Mouse (Mus musculus) adrenal gland, adult (tissue): ENCODE results near the gene Mapk8ip1.
"Not testable (repeated sequence)": the region's sequence is repeated elsewhere in the genome, so short reads cannot be mapped to it uniquely, and the experiment has no call there.

Source experiments
- DNase-seq, 2 experiments: peaks; one replicate each; pipeline ENCODE4 v3.0.0; 2022 to 2023; ENCODE audit warnings: low spot score in 1 of 2; ENCODE audit not compliant: inconsistent age in 2 of 2

Gene Mapk8ip1

DNA sequence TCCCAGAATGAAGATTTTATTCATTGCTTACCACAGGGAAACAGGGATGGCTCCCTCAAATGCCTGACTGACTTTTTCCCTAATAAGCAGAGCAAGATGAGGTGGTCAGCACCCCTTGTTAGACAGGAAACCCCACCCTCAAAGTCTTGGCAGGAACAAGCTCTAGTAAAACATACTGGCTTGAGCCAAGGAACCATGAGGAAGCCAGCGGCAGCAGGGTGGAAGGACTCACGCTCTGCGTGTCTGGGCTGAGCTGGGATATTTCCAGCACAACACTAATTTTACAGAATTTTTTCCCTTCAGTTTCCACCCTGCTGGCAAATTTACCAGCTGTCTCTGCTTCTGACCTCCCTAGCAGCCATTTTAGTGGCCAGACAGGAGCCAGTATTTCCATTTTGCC, 25.4 kb upstream of the Mapk8ip1 start:
- DNase-seq, result peak in 1 of 2 experiments; percentile 49

DNA sequence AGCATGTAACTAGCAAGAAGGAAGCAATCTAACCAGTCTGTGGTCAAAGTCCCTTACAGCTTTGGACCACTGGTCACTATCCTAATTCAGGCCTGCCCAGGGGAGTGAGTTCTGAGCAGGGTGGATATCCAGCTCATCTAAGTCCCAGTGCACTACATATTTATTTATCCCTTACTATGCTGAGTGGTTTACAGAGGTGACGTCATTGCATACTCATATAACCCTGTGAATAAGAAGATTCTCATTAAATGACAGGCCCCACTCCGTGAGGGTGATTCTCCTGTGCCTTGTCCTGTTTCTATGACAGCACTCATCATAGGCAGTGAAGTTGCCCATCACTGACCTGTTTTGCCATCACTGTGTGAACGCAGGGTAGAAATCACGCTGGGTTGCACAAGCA, 24.3 kb upstream of the Mapk8ip1 start:
- no peak for DNase-seq

DNA sequence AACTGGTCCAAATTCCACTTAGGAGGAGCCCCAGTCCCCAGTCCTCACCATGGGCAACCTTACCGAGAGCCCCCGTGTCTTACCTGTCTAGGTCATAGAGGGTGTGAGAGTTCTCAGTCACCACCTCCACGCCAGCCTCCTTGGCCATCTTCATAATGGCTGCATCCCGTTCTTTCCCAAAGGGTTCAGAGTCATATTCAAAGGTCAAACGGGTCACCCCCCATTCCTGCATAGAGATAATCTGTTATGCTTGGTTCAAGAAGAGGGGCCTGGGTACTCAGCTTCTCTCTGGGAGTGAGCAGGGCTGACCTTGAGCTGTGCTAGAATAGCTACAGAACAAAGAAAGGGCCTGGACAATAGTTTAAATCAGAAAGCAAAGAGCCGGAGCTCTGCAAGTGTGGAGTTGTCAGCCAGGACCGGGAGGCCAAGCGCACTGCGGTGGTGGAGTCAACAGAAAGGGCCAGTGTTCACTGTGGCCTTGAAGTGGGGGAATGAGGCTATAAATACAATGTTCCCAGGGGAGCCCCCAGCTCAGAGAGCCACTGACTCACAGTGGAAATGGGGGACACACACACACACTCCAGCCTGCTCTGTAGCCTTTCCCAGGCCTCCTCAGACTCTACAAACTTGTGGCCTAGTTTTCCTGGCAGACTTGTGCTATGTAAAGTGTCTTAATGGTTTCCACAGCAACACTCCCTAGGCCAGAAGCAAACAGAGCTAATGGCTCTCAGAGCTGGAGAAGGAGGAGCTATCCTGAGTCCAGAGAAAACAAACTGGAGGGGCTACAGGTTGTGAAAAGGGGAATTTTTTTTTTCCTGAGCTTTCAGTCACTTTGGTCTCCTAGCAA, 23.6 kb upstream of the Mapk8ip1 start:
- DNase-seq, result peak; percentile 79 to 90

DNA sequence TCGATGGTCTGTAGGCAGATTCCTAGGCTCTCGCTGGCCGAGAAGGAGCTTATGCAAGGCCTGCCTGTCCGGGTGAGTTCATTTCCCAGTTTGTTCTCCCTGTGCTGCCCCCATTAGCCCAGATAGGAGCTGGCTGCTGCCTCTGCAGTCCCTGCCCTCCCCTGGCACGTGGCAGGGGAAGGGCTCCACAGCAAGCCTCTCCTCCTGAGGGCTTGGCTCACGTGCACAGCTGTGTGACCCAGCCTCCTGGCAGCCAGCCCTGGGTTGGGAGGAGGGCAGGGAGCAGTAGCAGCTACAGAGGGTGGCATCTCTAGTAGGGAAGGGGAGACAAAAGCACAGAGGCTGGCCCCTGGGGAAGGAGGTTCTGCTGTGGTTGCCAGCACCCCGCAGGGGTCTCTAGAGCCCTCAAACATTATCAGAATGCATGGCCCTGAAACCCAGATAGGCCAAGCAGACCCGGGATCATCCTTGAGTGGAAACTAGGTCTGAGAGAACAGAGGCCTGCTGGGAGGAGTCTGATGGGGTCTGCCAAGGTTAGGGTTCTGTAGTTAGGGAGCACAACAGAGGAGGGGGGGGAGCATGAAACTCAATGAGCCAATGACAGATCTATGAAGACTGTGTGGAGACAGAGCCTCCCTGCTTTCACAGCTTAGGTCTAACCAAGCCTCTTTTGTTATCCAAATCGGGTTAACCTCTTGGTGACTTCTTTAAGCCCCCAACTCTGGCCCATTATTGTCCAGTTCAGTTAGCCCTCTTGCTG, 22.8 kb upstream of the Mapk8ip1 start:
- peak; percentile 99 for DNase-seq

DNA sequence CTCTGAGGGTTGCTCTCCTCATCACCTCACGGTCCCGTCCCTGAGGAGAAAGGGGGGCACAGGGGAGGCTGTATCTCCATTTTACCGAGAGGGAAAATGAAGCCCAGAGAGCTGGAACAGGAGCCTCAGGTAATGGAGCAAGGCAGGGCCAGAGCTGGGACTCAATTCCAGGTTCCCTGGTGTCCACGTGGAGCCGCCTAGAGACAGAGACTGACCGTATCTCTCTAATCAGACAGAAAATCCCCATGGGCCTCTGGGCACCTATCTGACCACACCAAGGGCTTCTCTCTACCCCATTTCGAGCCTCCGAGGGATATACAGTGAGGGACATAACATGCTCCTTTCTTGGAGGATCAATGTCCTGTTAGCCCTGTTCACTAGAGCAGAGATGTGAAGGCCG, 22.1 kb upstream of the Mapk8ip1 start:
- DNase-seq, result no peak

DNA sequence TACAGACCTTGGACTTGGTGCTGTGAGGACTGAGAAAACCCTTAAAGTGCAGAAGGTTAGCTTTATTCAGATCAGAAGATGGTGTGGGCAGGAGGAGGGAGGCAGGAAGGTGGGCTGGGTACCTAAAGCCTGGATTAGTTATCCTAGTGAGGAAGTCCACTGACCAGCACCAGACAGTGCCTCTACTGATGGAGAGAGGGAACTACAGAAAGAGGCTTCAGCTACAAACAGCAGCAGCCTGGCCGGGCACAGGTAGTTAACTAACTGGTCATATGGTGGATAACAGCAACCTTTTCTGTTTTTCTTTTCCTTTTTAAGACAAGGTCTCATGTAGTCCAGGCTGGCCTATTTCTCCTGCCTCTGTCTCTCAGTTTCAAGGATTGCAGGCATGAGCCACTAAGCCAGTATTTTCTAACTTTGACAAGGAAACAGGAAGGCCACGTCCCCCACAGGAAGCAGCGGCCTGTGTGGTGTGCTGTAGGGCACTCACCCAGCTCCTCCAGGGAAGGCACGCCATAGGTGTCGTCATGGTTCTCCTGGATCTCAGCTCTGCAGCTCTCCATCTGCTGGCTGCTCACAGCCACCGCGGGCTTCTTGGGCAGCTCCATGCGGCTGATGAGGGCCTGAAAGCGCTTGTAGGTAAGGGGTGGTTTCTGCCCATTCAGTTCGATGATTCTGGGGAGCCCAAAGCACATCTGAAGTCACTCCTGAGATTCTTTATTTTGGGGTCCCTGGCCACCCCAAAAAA, 21.5 kb upstream of the Mapk8ip1 start:
- peak in 1 of 2 experiments; percentile 56 for DNase-seq

DNA sequence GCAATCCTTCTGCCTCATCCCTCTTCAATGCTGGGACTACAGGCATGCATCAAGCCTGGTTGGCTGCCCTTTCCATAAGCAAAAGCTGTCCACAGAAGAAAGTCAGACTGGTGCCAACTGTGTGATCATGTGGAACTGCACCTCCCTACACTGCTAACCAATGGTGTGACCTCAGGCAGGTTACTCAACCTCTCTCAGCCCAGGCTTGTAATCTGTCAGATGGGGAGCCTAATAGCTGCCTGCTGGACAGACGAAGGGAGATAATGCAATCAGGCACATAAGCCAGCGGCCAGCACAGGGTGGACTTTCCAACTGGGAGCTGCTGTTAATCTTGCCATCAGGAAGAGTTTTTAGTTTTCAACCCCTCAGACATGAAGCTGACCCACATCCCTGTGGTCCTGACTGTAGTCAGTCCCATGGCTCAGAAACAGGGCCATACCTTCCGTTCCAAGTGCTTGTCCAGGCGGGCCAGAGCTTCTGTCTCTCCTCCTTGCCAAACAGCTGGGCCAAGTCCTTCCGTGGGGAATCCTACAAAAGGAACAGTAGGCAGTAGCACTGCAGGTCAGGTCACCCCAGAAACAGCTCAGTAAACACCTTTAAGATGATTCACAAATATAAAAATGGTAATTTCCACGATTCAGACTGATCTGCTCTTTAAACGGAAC, 20.8 kb upstream of the Mapk8ip1 start:
- DNase-seq, result peak in 1 of 2 experiments; percentile 77

DNA sequence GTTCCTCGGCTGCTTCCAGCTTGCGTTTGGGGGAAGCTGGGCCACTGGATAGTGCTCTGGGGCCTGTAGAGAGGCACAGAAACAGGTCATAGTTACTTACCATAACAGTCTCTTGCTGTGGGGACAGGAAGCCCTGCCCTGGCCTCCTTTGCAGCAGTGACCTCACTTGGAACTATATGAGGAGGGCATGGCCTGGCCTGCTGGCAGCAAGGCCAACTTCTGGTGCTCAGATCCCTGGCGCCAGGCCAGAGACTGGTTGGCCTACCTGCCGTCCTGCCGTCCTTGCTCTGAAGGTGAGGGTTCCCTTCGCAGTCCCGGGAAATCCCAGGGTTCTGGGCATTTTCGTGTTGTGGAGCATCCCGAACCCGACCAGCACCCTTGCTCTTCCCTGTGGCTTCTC, 10.6 kb upstream of the Mapk8ip1 start:
- peak in 1 of 2 experiments; percentile 50 for DNase-seq

DNA sequence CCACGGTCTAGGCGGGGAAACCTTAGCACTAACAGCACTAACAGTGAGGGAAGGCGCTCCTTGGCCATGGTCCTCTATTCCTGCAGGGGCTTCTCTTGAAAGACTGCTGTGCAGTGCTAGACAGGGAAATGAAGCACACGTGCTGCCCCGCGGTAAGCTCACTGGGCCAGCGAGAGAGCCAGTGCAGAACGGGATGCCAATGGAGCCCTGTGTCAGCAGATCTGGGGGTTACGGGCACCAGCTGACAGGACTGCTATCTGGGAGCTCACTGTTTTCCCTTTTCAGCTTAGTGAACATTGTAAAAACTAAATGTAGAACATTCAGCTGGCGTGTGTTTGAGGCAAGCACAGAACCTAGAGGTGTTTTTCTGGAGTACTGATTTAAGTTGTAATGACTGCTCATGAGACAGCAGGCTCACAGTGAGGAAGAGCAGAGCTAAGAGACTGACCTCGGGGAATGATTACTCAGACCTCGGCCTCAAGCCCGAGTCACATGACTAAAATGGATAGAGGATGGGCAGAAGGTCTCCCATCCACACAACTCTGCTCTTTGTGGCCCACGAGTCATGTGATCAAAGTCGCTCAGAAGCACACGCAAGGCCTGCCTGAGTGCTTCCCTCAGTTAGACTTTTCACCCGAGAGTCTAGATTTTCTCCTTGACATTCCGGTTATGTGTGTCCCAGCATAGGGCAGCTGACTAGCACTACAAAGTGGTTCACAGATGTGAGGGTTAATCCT, 7.4 kb upstream of the Mapk8ip1 start:
- DNase-seq, result peak in 1 of 2 experiments; percentile 77

DNA sequence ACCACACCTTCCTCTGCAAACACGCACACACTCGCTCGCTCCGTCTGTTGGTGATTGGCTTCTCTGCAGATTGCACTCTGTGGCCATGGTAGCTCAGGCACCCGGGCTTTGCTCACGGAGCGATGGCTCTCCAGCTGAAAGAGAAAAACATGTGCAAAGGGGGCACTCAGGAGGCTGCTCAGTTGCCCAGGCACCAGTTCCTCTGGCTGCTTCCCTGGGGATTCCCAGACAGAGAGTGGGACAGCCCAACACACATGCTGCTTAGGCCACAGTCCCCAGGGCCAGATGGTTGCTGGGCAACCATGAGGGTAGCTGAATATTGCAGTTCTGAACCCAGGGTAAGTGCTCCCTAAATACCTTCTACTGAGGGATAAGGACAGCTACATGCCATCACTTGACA, 4.6 kb upstream of the Mapk8ip1 start:
- no peak for DNase-seq

DNA sequence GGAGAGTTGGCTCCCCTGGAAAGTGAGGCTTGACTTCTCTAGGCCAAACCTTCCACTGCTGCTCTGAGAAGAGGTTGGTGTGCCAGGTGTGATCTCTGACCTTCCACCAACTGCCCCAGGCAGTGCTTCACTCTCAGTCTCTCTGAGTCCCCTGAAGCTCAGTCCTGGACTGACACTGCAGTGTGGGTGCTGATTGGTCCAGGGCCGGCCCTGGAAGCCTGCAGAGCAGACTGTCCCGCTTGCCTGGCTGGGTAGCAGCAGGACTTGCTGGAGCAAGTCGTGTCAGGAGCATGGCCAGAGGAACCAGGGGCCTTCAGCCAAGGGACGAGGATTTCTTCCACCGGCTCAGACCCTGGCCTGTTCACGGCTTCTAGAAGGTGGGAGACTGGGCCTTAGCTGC, 3.7 kb upstream of the Mapk8ip1 start:
- DNase-seq, result peak in 1 of 2 experiments; percentile 46

DNA sequence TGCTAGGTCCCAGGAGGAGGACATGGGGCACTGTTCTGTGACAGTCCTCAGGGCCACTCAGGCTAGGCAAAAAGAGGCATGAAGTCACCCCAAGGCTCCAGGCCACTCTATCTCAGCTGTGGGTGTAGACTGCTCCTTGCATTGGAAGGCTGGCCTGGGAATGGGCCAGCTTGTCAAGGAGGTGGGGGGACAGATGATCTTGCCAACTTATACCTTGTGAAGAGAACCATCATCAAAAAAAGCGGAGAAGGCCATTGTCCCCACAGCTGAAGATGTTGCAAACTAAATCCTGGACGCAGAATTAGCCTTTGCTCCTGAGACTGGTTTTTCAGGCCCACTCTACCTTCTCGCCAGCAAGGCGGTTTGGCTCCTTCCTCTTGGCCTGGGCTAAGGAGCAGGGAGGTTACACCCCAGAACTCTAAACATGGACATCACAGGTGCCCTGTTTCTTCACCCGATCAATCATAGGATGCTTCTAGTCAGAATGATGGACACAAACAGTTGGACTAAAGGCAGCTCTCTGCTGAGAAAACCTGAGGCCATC, 2.8 kb upstream of the Mapk8ip1 start:
- DNase-seq, result no peak

DNA sequence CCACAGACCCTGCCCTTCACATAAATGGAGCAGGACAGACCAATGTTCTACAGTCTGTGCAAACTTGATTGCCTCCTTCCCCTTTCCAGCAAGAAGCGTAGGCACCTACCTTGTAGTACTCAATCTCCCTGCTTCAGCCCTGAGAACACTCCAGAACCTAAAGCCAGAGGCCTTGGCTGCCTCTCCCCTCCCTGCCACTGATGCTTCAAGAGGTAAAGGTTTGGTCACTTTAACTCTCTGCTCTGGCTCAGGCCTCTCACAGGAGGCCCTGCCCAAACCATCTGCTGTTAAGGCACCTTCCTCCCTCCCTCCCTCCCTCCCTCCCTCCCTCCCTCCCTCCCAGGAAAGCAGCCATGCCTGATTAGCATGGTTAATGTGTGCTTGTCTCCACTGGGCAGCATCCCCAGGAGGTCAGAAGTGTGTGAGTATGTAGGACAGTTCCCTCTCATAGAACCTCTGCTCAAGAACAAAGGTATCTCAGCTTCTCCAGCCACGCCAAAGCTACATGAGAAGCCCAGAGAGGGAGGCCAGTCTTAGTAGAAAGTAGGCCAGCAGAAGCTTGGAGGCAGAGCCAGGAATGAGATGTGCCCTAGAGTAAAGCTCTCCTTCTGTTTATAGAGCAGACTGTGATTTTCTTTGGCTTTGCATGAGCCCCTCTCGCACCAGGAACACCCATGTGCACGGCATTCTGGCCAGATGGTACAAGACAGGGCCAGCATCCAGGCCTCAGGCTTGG, 1.7 kb upstream of the Mapk8ip1 start:
- DNase-seq, result no peak

DNA sequence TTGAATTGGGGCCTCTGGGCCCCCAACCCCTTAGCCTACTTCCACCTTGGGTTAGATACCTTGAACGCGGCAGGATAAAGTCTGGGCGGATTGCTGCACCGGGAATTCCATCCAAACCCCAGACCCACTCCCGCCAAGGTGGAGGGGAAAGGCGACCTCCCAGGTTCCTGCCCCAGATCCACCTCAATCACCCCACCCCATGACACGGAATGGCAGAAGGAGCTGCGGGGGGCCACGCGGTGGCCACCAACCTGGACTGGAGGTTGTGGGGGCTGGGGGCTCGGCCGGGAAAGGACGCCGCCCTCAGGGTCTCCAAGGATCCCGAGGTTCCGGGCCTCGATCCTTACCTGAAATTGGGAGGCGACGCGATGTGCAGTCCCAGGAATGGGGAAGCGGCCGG, 381 bp downstream of the Mapk8ip1 start:
- DNase-seq, result peak in 1 of 2 experiments; percentile 42

DNA sequence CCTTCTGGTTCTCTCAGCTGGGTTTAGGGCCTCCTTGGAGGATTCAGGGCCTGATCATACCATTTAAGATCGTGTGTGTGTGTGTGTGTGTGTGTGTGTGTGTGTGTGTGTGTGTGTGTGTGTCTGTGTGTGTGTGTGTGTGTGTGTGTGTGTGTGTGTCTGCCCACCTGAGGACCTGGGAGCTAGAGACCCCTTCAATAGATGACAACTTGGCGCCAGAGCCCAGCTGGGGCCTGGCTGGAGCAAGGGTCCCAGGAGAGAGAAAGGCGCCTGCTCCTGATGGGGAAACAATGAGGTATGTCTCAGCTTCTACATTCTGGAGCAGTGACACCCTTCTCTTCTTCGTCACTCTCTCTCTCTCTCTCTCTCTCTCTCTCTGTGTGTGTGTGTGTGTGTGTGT, 1.2 kb downstream of the Mapk8ip1 start:
- not testable (repeated sequence) for DNase-seq

DNA sequence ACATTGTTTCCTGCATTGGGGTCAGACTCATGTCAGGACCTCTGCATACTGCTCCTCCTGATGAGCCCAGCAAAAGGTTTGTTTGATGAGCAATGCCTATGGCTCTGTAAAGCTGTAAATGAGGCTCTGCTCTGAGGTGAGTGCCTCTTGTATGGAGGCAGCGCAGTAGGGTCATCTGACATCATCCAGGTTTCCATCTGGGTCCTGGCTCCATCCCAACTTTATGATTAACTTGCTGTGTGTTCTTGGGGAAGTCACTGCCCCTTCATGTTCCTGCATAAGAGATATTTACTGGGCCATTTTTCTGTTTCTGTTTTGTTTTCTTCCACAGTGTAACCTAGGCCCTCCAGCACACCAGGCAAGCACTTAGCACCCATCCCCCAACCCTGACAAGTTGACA, 3.6 kb downstream of the Mapk8ip1 start:
- no peak for DNase-seq

DNA sequence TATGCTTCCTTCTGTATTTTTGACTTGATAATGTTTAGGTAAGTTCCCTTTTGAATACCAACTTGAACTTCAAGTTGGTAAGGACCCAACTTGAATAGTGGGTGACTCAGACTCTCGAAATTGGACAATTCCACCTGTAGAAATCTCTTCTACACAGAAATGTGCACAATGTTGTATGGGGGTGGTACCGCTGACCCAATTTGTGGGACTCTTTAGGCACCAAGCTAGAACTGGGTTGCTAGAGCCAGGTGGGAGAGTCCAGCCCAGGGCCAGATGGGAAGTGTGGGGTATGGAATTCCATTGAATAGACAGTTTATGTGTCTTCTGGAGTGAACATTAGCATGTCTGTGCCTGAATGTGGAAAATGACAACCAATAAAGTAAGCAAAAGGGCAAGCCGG, 5.5 kb downstream of the Mapk8ip1 start:
- DNase-seq, result no peak

DNA sequence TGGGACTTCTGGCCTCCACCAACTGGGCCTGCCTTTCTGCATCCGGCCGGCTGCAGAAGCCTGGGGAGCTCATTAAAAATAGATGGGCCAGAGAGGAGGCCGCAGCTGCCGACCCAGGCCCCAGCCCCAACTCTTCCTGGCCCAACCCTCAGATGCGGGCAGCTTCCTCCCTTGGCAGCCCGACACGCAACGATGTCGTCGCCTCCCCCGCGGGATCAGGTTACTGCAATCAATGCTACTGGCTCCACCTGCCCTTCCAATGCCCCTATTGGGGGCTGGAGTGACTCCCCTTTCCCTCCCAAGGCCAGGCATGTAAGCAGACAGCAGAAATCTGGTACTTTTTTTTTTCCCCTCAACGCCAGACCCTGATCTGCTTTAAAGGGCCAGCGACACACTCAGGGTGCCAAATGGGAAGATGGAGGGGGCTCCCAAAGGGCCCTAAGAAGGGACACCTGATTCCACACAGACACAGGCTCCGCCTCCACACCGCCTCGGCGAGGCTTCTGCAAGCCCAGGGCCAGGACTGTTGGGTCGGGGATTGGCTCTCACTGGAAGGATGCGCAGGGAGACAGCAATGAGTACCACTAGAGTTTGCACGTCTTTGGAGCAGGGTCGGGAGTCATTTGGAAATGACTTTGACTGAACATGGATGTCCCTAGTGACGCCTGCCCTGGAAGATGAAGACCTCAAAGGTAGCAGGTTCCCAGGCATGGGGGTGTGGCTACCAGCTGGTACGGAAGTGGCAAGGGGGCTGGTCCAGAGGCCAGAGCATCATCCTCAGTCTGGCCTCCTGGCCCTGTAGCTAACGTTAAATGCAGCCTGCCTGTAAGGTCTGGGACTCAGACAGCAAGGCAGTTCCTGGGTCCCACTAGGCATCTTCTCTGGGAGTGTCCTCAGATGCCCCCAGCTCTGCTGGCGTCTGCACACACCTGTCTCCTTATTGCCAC, 8.5 kb downstream of the Mapk8ip1 start:
- no peak for DNase-seq
